Mouse (Mus musculus) CH12F3 (cell line): Measurements from ENCODE around the gene Gm49380.

Experiments
- in situ Hi-C: fragments of 300-500 bp; cut with MboI; formaldehyde crosslinking; loops from 2 replicates; pipeline ENCODE4 v1.14.3; 2020; ENCODE audit warnings: low sequenced_read_pairs

Gene Gm49380

GRCm38 (mm10) chr9:44113105-44113789, at the start of gene Gm49380, which contains the start of gene Rnf26:
Gene Gm49380, minus strand, starts transcription at chr9:44113500.
Gene Rnf26, minus strand, starts transcription at chr9:44113517.
- in situ Hi-C loops: no loop called here

- in situ Hi-C loops: no loop called here
These were observed 46.6 kb upstream of the Gm49380 start for GRCm38 (mm10) chr9:44159886-44160285.

GRCm38 (mm10) chr9:44147290-44147689, 34.0 kb upstream of the Gm49380 start:
- in situ Hi-C loops: no loop called here

GRCm38 (mm10) chr9:44144718-44145060, 31.4 kb upstream of the Gm49380 start:
- in situ Hi-C loops: no loop called here

GRCm38 (mm10) chr9:44144023-44144717, 30.9 kb upstream of the Gm49380 start:
- in situ Hi-C loops: no loop called here

GRCm38 (mm10) chr9:44143421-44143820, 30.1 kb upstream of the Gm49380 start:
- in situ Hi-C loops: no loop called here

GRCm38 (mm10) chr9:44141951-44142350, 28.7 kb upstream of the Gm49380 start:
- in situ Hi-C loops: no loop called here

GRCm38 (mm10) chr9:44137846-44138245, 24.5 kb upstream of the Gm49380 start:
- in situ Hi-C loops: no loop called here

GRCm38 (mm10) chr9:44135731-44136411, 22.6 kb upstream of the Gm49380 start:
- in situ Hi-C loops: no loop called here

GRCm38 (mm10) chr9:44134851-44135730, 21.8 kb upstream of the Gm49380 start:
- in situ Hi-C loops: no loop called here

GRCm38 (mm10) chr9:44134101-44134850, 21.0 kb upstream of the Gm49380 start, which contains the start of gene Mcam:
Gene Mcam, plus strand, starts transcription at chr9:44134469.
- in situ Hi-C loops: no loop called here

- in situ Hi-C loops: no loop called here
These were observed 20.0 kb upstream of the Gm49380 start for GRCm38 (mm10) chr9:44133287-44133686.

GRCm38 (mm10) chr9:44132200-44132599, 18.9 kb upstream of the Gm49380 start:
- in situ Hi-C loops: no loop called here

- in situ Hi-C loops: no loop called here
These were observed 17.9 kb upstream of the Gm49380 start for GRCm38 (mm10) chr9:44131276-44131590.

GRCm38 (mm10) chr9:44130581-44131275, 17.4 kb upstream of the Gm49380 start:
- in situ Hi-C loops: no loop called here

GRCm38 (mm10) chr9:44130034-44130433, 16.7 kb upstream of the Gm49380 start:
- in situ Hi-C loops: no loop called here

- in situ Hi-C loops: no loop called here
These were observed 16.3 kb upstream of the Gm49380 start for GRCm38 (mm10) chr9:44129633-44130032.

GRCm38 (mm10) chr9:44127351-44127801, 14.1 kb upstream of the Gm49380 start:
- in situ Hi-C loops: no loop called here

- in situ Hi-C loops: no loop called here
These were observed 13.4 kb upstream of the Gm49380 start for GRCm38 (mm10) chr9:44126746-44127145.
